In genomic region chr12:76532926-76533376, GRCm38 (mm10) we compare ENCODE assay signal across 8 mouse cellular contexts. TPM values are rescaled to one million over a fixed set of nuclear protein-coding genes. Genes with fewer than 3 reads are reported as not detected.
A peak's percentile ranks its signal among the peaks of the same experiment; 100 is the strongest.
DNase-seq lines count a peak whose midpoint lies in the region; ATAC-seq and TF ChIP-seq lines count a peak whose summit lies in the region.

No protein-coding gene starts in this region.

- DNase-seq in heart, adult 11 months, result no peak
- DNase-seq in forebrain, embryonic 10.5 days (ENCODE audit: extremely low spot score, low spot score), result no peak
- DNase-seq in stomach, postnatal 0 days (ENCODE audit: low spot score), result no peak
- no peak for DNase-seq in cerebellum, adult 8-10 months

- 0 out of 2 replicates have a peak, but pooled peaks have one; percentile 0 for TF ChIP-seq CTCF in stomach, postnatal 0 days (IDR thresholded peaks at IDR 0.05; ENCODE audit: low read depth)

- peaks cover 29 to 46% of the 10 kb centered on the region in 2 experiments for H3K4me1 ChIP-seq in heart, embryonic 14.5 days (ENCODE audit: control insufficient read depth in 2 of 2, insufficient read depth in 2 of 2, low read length in 2 of 2)
- peaks cover 45% of the 10 kb centered on the region for H3K4me1 ChIP-seq in forebrain, embryonic 10.5 days
- H3K4me1 ChIP-seq in liver, embryonic 12.5 days, result peaks cover 38% of the 10 kb centered on the region
- peaks cover 8% of the 10 kb centered on the region for H3K4me1 ChIP-seq in stomach, postnatal 0 days (replicated peaks; ENCODE audit: control insufficient read depth, insufficient read depth)

- H3K36me3 ChIP-seq in heart, embryonic 14.5 days (ENCODE audit: control insufficient read depth, insufficient read depth, low read length), result no peaks in the 10 kb centered on the region
- H3K36me3 ChIP-seq in forebrain, embryonic 10.5 days (replicated peaks), result no peaks in the 10 kb centered on the region
- H3K36me3 ChIP-seq in liver, embryonic 12.5 days, result no peaks in the 10 kb centered on the region
- H3K36me3 ChIP-seq in stomach, postnatal 0 days (ENCODE audit: control insufficient read depth, insufficient read depth, low read length), result no peaks in the 10 kb centered on the region

- H3K27me3 ChIP-seq in heart, embryonic 14.5 days (ENCODE audit: control insufficient read depth, insufficient read depth, low read length), result peaks cover 16% of the 10 kb centered on the region; the same call in 1 of the 2 replicates
- peaks cover 85% of the 10 kb centered on the region for H3K27me3 ChIP-seq in forebrain, embryonic 10.5 days (ENCODE audit: poor library complexity, severe bottlenecking)
- peaks cover 95% of the 10 kb centered on the region for H3K27me3 ChIP-seq in liver, embryonic 12.5 days (replicated peaks)
- no peaks in the 10 kb centered on the region for H3K27me3 ChIP-seq in stomach, postnatal 0 days (ENCODE audit: control insufficient read depth, insufficient read depth, low read length)

- H3K9me3 ChIP-seq in heart, embryonic 14.5 days (ENCODE audit: control insufficient read depth, low read length), result no peaks in the 10 kb centered on the region
- no peaks in the 10 kb centered on the region for H3K9me3 ChIP-seq in forebrain, embryonic 10.5 days
- H3K9me3 ChIP-seq in liver, embryonic 12.5 days (replicated peaks), result no peaks in the 10 kb centered on the region
- no peaks in the 10 kb centered on the region for H3K9me3 ChIP-seq in stomach, postnatal 0 days (ENCODE audit: control insufficient read depth, low read length)

- H3K4me2 ChIP-seq in heart, embryonic 14.5 days (ENCODE audit: low read length), result peak overlapping the region; percentile 91
- H3K4me2 ChIP-seq in liver, embryonic 12.5 days, result peak overlapping the region; percentile 72
- peak overlapping the region; percentile 95 for H3K4me2 ChIP-seq in stomach, postnatal 0 days (replicated peaks; ENCODE audit: low read depth)

- H3K27ac ChIP-seq in heart, embryonic 14.5 days (replicated peaks in 1 of 2; ENCODE audit: control insufficient read depth in 1 of 2, insufficient read depth in 1 of 2, low read depth in 2 of 2, low read length in 2 of 2), result peak overlapping the region; percentile 37 to 91
- H3K27ac ChIP-seq in forebrain, embryonic 10.5 days, result peak overlapping the region; percentile 86
- H3K27ac ChIP-seq in liver, embryonic 12.5 days, result no peak overlapping the region
- H3K27ac ChIP-seq in stomach, postnatal 0 days (replicated peaks), result peak overlapping the region; percentile 94

- peak; percentile 36 for ATAC-seq in heart, embryonic 14.5 days (ENCODE audit: insufficient number of reproducible peaks, insufficient read depth, low FRiP score, low read depth)
- ATAC-seq in CD4-positive, CD25-positive, alpha-beta regulatory T cell, adult 4 months, result peak; percentile 21
- no peak; the same call in 1 of the 2 replicates for ATAC-seq in liver, embryonic 12.5 days
- ATAC-seq in stomach, postnatal 0 days (ENCODE audit: low FRiP score, low TSS enrichment), result no peak
- ATAC-seq in activated CD4-positive, CD25-positive, alpha-beta regulatory T cell, adult 4 months, result no peak

- WGBS in heart, embryonic 14.5 days, result under 1% methylated on average over 31 of the region's 31 CpGs
- WGBS in forebrain, embryonic 10.5 days, result under 1% methylated on average over 31 of the region's 31 CpGs
- WGBS in liver, embryonic 12.5 days (ENCODE audit: insufficient replicate concordance), result under 1% methylated on average over 24 of the region's 31 CpGs
- WGBS in stomach, postnatal 0 days, result under 1% methylated on average over 31 of the region's 31 CpGs

- H3K9ac ChIP-seq in heart, embryonic 14.5 days (ENCODE audit: low read length), result peak overlapping the region; percentile 93
- H3K9ac ChIP-seq in liver, embryonic 12.5 days, result peak overlapping the region; percentile 43; the same call in 1 of the 2 replicates
- H3K9ac ChIP-seq in stomach, postnatal 0 days (ENCODE audit: low read length), result peak overlapping the region; percentile 84

- TF ChIP-seq EP300 in stomach, postnatal 0 days (optimal IDR thresholded peaks at IDR 0.05), result no peak

- peak overlapping the region; percentile 78 to 83 for H3K4me3 ChIP-seq in heart, embryonic 14.5 days (ENCODE audit: control insufficient read depth in 1 of 2, insufficient read depth in 1 of 2, low read depth in 1 of 2, low read length in 2 of 2)
- H3K4me3 ChIP-seq in forebrain, embryonic 10.5 days, result peak overlapping the region; percentile 77
- peak overlapping the region; percentile 56 for H3K4me3 ChIP-seq in liver, embryonic 12.5 days
- peak overlapping the region; percentile 90 for H3K4me3 ChIP-seq in stomach, postnatal 0 days (ENCODE audit: low read depth, low read length)

RNA-seq across cellular contexts. Expression of gene Plekhg3, which starts 2.3 kb away (rescaled TPM):
- polyA plus RNA-seq in heart, embryonic 14.5 days (2014; fragmentation: Nextera tagmentation; extraction: Ambion mirVana), result 5.9 and 7.5 TPM in 2 replicates
- 1 to 10 TPM in 1 of 2 experiments, under 1 TPM in 1; 0.91 to 2.2 TPM for polyA plus RNA-seq in CD4-positive, CD25-positive, alpha-beta regulatory T cell, adult 4 months (2017; shearing (Covaris generic))
- 1.5 and 2.4 TPM in 2 replicates for polyA plus RNA-seq in forebrain, embryonic 10.5 days (2016; fragmentation: Nextera tagmentation; extraction: Ambion mirVana)
- 3.2 and 3.3 TPM in 2 replicates for polyA plus RNA-seq in liver, embryonic 12.5 days (2016; fragmentation: Nextera tagmentation; extraction: Ambion mirVana)
- 5.7 and 6.4 TPM in 2 replicates for polyA plus RNA-seq in stomach, postnatal 0 days (2015; fragmentation: Nextera tagmentation; extraction: Ambion mirVana)
- 1 to 10 TPM; 2.5 to 3.7 TPM for polyA plus RNA-seq in activated CD4-positive, CD25-positive, alpha-beta regulatory T cell, adult 4 months (2017; shearing (Covaris generic))

Comparison
In these comparisons a context has a peak if more than half of its experiments do, and no peak if none do; other contexts are left out.
1. ATAC-seq: peak in heart, embryonic 14.5 days (single experiment) and CD4-positive, CD25-positive, alpha-beta regulatory T cell, adult 4 months (single experiment); none in liver, embryonic 12.5 days (single experiment), stomach, postnatal 0 days (single experiment) and activated CD4-positive, CD25-positive, alpha-beta regulatory T cell, adult 4 months (single experiment).
2. H3K9ac ChIP-seq: peak in every context shown above with its lines; median percentile 93 in heart, embryonic 14.5 days; 84 in stomach, postnatal 0 days; 43 in liver, embryonic 12.5 days.
3. Peak in every context shown above with its lines, with median percentiles within 50 percentile points of each other: H3K4me2 ChIP-seq and H3K4me3 ChIP-seq.